Mouse (Mus musculus) lung, adult 2 months (tissue): ENCODE results near the gene St6galnac1.

Experiments used
- CTCF ChIP-seq: fragments of 200-500 bp; IDR thresholded peaks from 2 replicates; pipeline ENCODE4 v1.5.1; 2011; ENCODE audit warnings: mild to moderate bottlenecking, low read length, control low read depth; ENCODE audit not compliant: insufficient read depth
- POLR2A ChIP-seq: fragments of 200-500 bp; IDR thresholded peaks from 2 replicates; pipeline ENCODE4 v1.6.1; 2011; ENCODE audit warnings: low read depth, mild to moderate bottlenecking, control low read depth, low read length, borderline replicate concordance; ENCODE audit errors: extremely low read depth

- TF ChIP-seq CTCF (no peak), POLR2A (no peak; the same call in 1 of the 2 replicates)
These were observed 39.6 kb upstream of the St6galnac1 start for GRCm38 (mm10) chr11:116814884-116815415.
